Mouse (Mus musculus): ENCODE data around the gene Wipi1.

Gene Wipi1

GRCm38 (mm10) chr11:109619055-109619454, 7.3 kb upstream of the Wipi1 start:
- DNase-seq: peak; percentile 44

GRCm38 (mm10) chr11:109616766-109617165, 5.0 kb upstream of the Wipi1 start:
- DNase-seq: no peak

GRCm38 (mm10) chr11:109616352-109616751, 4.6 kb upstream of the Wipi1 start:
- no peak for DNase-seq

GRCm38 (mm10) chr11:109615286-109615685, 3.5 kb upstream of the Wipi1 start:
- no peak for DNase-seq

GRCm38 (mm10) chr11:109612871-109613529, 1.2 kb upstream of the Wipi1 start:
- no peak for DNase-seq

- DNase-seq: no peak
Measured at GRCm38 (mm10) chr11:109610795-109611302, 918 bp downstream of the Wipi1 start.

GRCm38 (mm10) chr11:109610046-109610794, 1.5 kb downstream of the Wipi1 start:
- no peak for DNase-seq

- no peak for DNase-seq
Measured at GRCm38 (mm10) chr11:109608976-109609625, 2.7 kb downstream of the Wipi1 start.

- no peak for DNase-seq
Measured at GRCm38 (mm10) chr11:109607600-109607999, 4.2 kb downstream of the Wipi1 start.

- DNase-seq: no peak
Measured at GRCm38 (mm10) chr11:109598778-109599570, 12.8 kb downstream of the Wipi1 start.

GRCm38 (mm10) chr11:109594761-109595160, 17.0 kb downstream of the Wipi1 start:
- no peak for DNase-seq

- no peak for DNase-seq
Measured at GRCm38 (mm10) chr11:109593200-109593981, 18.4 kb downstream of the Wipi1 start.

GRCm38 (mm10) chr11:109591511-109591910, 20.3 kb downstream of the Wipi1 start:
- DNase-seq: no peak

- no peak for DNase-seq
Measured at GRCm38 (mm10) chr11:109590012-109590411, 21.8 kb downstream of the Wipi1 start.

- no peak for DNase-seq
Measured at GRCm38 (mm10) chr11:109587638-109588374, 24.0 kb downstream of the Wipi1 start.

- no peak for DNase-seq
Measured at GRCm38 (mm10) chr11:109587019-109587418, 24.7 kb downstream of the Wipi1 start.

- DNase-seq: no peak
Measured at GRCm38 (mm10) chr11:109586424-109586823, 25.3 kb downstream of the Wipi1 start.

GRCm38 (mm10) chr11:109584843-109585713, 26.7 kb downstream of the Wipi1 start:
- peak; percentile 65 for DNase-seq

GRCm38 (mm10) chr11:109583986-109584385, 27.8 kb downstream of the Wipi1 start:
- DNase-seq: no peak

GRCm38 (mm10) chr11:109579999-109580398, 31.8 kb downstream of the Wipi1 start:
- no peak for DNase-seq

All from right cerebral cortex, postnatal 4 days (tissue).